Mouse (Mus musculus) liver, postnatal 0 days (tissue): Measurements from ENCODE around the gene Tmem54.

Source experiments
- CTCF ChIP-seq: sonication (generic); IDR thresholded peaks from 2 replicates; pipeline ENCODE4 v1.5.1; 2016; ENCODE audit warnings: antibody characterized with exemption, low read depth
- EP300 ChIP-seq: IDR thresholded peaks from 2 replicates; pipeline ENCODE4 v1.6.1; 2016; ENCODE audit warnings: antibody characterized with exemption, low read depth, mild to moderate bottlenecking

DNA sequence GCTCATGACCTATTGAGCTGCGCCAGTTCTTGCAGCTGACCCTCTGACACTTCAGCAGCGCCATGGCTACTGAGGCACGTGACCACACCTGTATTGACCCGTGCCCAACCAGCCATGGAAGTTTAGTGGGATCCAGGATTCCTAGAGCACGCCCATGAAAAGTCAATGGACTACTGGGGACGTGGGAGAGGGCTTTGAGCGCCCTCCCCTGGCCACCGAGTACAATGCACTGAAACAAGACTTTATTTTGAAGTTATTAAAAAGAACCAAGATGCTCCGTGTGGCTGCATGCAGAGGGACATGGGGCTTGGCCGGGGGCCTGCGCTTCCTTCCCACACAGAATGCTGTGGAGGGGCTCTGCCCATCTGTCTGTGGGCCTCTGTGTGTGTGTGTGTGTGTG is 6.0 kb downstream of the Tmem54 start:
- TF ChIP-seq EP300 (no peak), CTCF (peak; percentile 48)
